In the genomic region with DNA sequence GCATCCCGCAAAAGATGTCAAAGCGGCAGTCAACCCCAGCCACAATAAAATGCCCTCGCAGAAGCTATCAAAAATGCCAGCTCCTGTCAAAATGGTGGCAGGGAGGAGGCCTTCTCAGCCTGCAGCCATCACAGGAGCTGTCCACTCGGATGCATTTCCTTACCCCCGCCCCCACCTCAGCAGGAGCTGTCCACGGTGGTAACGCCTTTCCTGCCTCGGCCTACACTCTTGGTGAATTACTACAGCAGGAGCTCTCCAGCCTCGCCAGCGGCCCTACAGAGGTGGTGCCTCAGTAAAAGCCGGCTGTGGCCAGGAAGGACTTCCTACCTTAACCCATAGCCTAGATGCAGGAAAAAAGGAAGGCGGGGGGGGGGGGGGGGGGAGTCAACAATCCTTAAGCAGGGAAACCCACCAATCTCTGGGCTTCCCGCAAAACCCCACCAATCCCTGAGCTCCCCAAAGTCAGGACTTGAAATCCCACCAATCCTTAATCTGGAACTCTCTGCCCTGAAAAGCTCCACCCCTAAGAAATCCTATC, we compare ENCODE assay signal across 11 mouse cellular contexts. TPM values are rescaled to one million over a fixed set of nuclear protein-coding genes. Genes with fewer than 3 reads are reported as not detected.
DNase-seq lines count a peak whose midpoint lies in the region; ATAC-seq and TF ChIP-seq lines count a peak whose summit lies in the region.
"Had no signal": no experiment of that assay in that cellular context is flagged by ENCODE, and none has a peak within 500 bp of the region (broad histone marks: within the 10 kb centered on the region; RNA-seq: fewer than 3 reads in every experiment).

No protein-coding gene starts in this region.

- no peak for TF ChIP-seq EP300 in lung, postnatal 0 days (IDR thresholded peaks at IDR 0.05)

- H3K9ac ChIP-seq in lung, postnatal 0 days (replicated peaks; ENCODE audit: low read depth), result no peak overlapping the region
- 0 out of 2 replicates have a peak overlapping the region, but pooled peaks have one; percentile 14 for H3K9ac ChIP-seq in limb, embryonic 15.5 days

- no peak for ATAC-seq in lung, postnatal 0 days
- no peak for ATAC-seq in limb, embryonic 15.5 days (ENCODE audit: insufficient number of reproducible peaks, low FRiP score, low TSS enrichment, low read depth)

- no peak for TF ChIP-seq CTCF in lung, postnatal 0 days (IDR thresholded peaks at IDR 0.05)

- no peaks in the 10 kb centered on the region for H3K9me3 ChIP-seq in lung, postnatal 0 days (ENCODE audit: low read length)
- H3K9me3 ChIP-seq in limb, embryonic 15.5 days, result no peaks in the 10 kb centered on the region

- H3K4me1 ChIP-seq in lung, postnatal 0 days (ENCODE audit: insufficient read depth, low read depth, low read length), result peaks cover 6% of the 10 kb centered on the region; the same call in 1 of the 2 replicates
- peaks cover 19% of the 10 kb centered on the region for H3K4me1 ChIP-seq in limb, embryonic 15.5 days

- 46% methylated on average over 12 of the region's 13 CpGs for WGBS in lung, postnatal 0 days
- WGBS in limb, embryonic 15.5 days, result 37% methylated on average over 13 of the region's 13 CpGs

- peak; percentile 34 for DNase-seq in cerebellum, adult 11-12 months
- no peak for DNase-seq in cerebellum, postnatal 4 days (ENCODE audit: low spot score in 2 of 2)
- no peak for DNase-seq in lung, postnatal 0 days (ENCODE audit: low spot score)
- DNase-seq in lung, postnatal 4 days, result no peak
- peak; percentile 92 for DNase-seq in ZHBTc4 (ENCODE audit: low read depth, low spot score)
- DNase-seq in urinary bladder, adult 18-20 months (ENCODE audit: low spot score in 2 of 2), result no peak
- DNase-seq in B cell, adult 2 months, result no peak
- DNase-seq: gastrocnemius, postnatal 10 days; heart, postnatal 14 days had no signal

- H3K4me2 ChIP-seq in lung, postnatal 0 days (replicated peaks; ENCODE audit: low read depth, low read length), result no peak overlapping the region
- H3K4me2 ChIP-seq in limb, embryonic 15.5 days, result 0 out of 2 replicates have a peak overlapping the region, but pooled peaks have one; percentile 82

- peaks cover 5% of the 10 kb centered on the region; the same call in 1 of the 2 replicates for H3K36me3 ChIP-seq in lung, postnatal 0 days (ENCODE audit: insufficient read depth, low read length)
- H3K36me3 ChIP-seq in limb, embryonic 15.5 days, result peaks cover 10% of the 10 kb centered on the region; the same call in 1 of the 2 replicates

- 0 out of 2 replicates have a peak overlapping the region, but pooled peaks have one; percentile 96 for H3K27ac ChIP-seq in lung, postnatal 0 days (ENCODE audit: low read length)
- H3K27ac ChIP-seq in limb, embryonic 15.5 days, result 0 out of 2 replicates have a peak overlapping the region, but pooled peaks have one; percentile 98

- H3K4me3 ChIP-seq in lung, postnatal 0 days (ENCODE audit: low read depth, low read length), result no peak overlapping the region
- H3K4me3 ChIP-seq in limb, embryonic 15.5 days, result no peak overlapping the region

- no peaks in the 10 kb centered on the region for H3K27me3 ChIP-seq in lung, postnatal 0 days (replicated peaks; ENCODE audit: insufficient read depth, low read length)
- no peaks in the 10 kb centered on the region for H3K27me3 ChIP-seq in limb, embryonic 15.5 days
- H3K27me3 ChIP-seq: kidney, embryonic 15.5 days had no signal

RNA-seq across cellular contexts. Expression of a gene that starts 1.2 kb away (rescaled TPM):
- 27.3 and 28.3 TPM in 2 replicates for polyA plus RNA-seq in lung, postnatal 0 days (2015; fragmentation: Nextera tagmentation; extraction: Ambion mirVana)
- 39.3 and 39.4 TPM in 2 replicates for polyA plus RNA-seq in limb, embryonic 15.5 days (2015; fragmentation: Nextera tagmentation; extraction: Ambion mirVana)

RNA-seq across cellular contexts. Expression of a gene that starts 12.7 kb away (rescaled TPM):
- 0.57 and 1.4 TPM in 2 replicates for polyA plus RNA-seq in lung, postnatal 0 days (2015; fragmentation: Nextera tagmentation; extraction: Ambion mirVana)
- polyA plus RNA-seq in limb, embryonic 15.5 days (2015; fragmentation: Nextera tagmentation; extraction: Ambion mirVana), result 0.13 and 0.48 TPM in 2 replicates

RNA-seq across cellular contexts. Expression of a gene that starts 30.9 kb away (rescaled TPM):
- polyA plus RNA-seq in lung, postnatal 0 days (2015; fragmentation: Nextera tagmentation; extraction: Ambion mirVana), result 1.5 and 2.0 TPM in 2 replicates
- 2.0 and 2.2 TPM in 2 replicates for polyA plus RNA-seq in limb, embryonic 15.5 days (2015; fragmentation: Nextera tagmentation; extraction: Ambion mirVana)

RNA-seq across cellular contexts. Expression of a gene that starts 35.5 kb away (rescaled TPM):
- polyA plus RNA-seq in lung, postnatal 0 days (2015; fragmentation: Nextera tagmentation; extraction: Ambion mirVana), result 0.14 and 0.29 TPM in 2 replicates
- polyA plus RNA-seq in limb, embryonic 15.5 days (2015; fragmentation: Nextera tagmentation; extraction: Ambion mirVana), result 82.8 and 290 TPM in 2 replicates

RNA-seq across cellular contexts. Expression of a gene that starts 47.8 kb away (rescaled TPM):
- polyA plus RNA-seq in lung, postnatal 0 days (2015; fragmentation: Nextera tagmentation; extraction: Ambion mirVana), result 25.6 and 28.6 TPM in 2 replicates
- polyA plus RNA-seq in limb, embryonic 15.5 days (2015; fragmentation: Nextera tagmentation; extraction: Ambion mirVana), result 51.9 and 53.7 TPM in 2 replicates

Comparison
In these comparisons a context has a peak if more than half of its experiments do, and no peak if none do; other contexts are left out.
1. DNase-seq: peak in cerebellum, adult 11-12 months (single experiment) and ZHBTc4 (single experiment); none in cerebellum, postnatal 4 days (0 of 2), lung, postnatal 0 days (single experiment), lung, postnatal 4 days (0 of 2), urinary bladder, adult 18-20 months (0 of 2) and B cell, adult 2 months (0 of 2).